Mouse (Mus musculus): ENCODE measurements around the gene Ccsap. TPM values are rescaled to one million over a fixed set of nuclear protein-coding genes. Genes with fewer than 3 reads are reported as not detected.
A peak's percentile ranks its signal among the peaks of the same experiment; 100 is the strongest.
"Not testable (repeated sequence)": the region's sequence is repeated elsewhere in the genome, so short reads cannot be mapped to it uniquely, and the experiment has no call there.

Gene Ccsap
- polyA plus RNA-seq, 1 experiment = 2.9 TPM

GRCm38 (mm10) chr8:123813173-123813891 lies 46.7 kb downstream of the Ccsap start:
- Histone ChIP-seq H3K4me1 (ENCODE audit: control insufficient read depth, insufficient read depth, low read length) (no peaks in the 10 kb centered on the region), H3K27ac (ENCODE audit: insufficient read depth, low read length) (no peak overlapping the region), H3K4me3 (ENCODE audit: insufficient read depth, low read length) (no peak overlapping the region)
- TF ChIP-seq CTCF (IDR thresholded peaks at IDR 0.05; ENCODE audit: borderline replicate concordance, insufficient read depth, low read length) = no peak
- no peak for TF ChIP-seq POLR2A (IDR thresholded peaks at IDR 0.05; ENCODE audit: low read depth, low read length)

- Histone ChIP-seq H3K27ac (ENCODE audit: insufficient read depth, low read length) (no peak overlapping the region), H3K4me3 (ENCODE audit: insufficient read depth, low read length) (no peak overlapping the region), H3K4me1 (ENCODE audit: control insufficient read depth, insufficient read depth, low read length) (no peaks in the 10 kb centered on the region)
- TF ChIP-seq POLR2A (IDR thresholded peaks at IDR 0.05; ENCODE audit: low read depth, low read length) (no peak), CTCF (IDR thresholded peaks at IDR 0.05; ENCODE audit: borderline replicate concordance, insufficient read depth, low read length) (no peak)
Observed at GRCm38 (mm10) chr8:123812227-123812626, 47.8 kb downstream of the Ccsap start.

GRCm38 (mm10) chr8:123809342-123809741 lies 50.7 kb downstream of the Ccsap start:
- not testable (repeated sequence) for H3K27ac ChIP-seq (ENCODE audit: insufficient read depth, low read length); H3K4me1 ChIP-seq (ENCODE audit: control insufficient read depth, insufficient read depth, low read length); H3K4me3 ChIP-seq (ENCODE audit: insufficient read depth, low read length)

GRCm38 (mm10) chr8:123808671-123809070 lies 51.3 kb downstream of the Ccsap start:
- Histone ChIP-seq H3K4me3 (ENCODE audit: insufficient read depth, low read length) (no peak overlapping the region), H3K4me1 (ENCODE audit: control insufficient read depth, insufficient read depth, low read length) (no peaks in the 10 kb centered on the region), H3K27ac (ENCODE audit: insufficient read depth, low read length) (no peak overlapping the region)
- TF ChIP-seq POLR2A (IDR thresholded peaks at IDR 0.05; ENCODE audit: low read depth, low read length) = no peak
- TF ChIP-seq CTCF (IDR thresholded peaks at IDR 0.05; ENCODE audit: borderline replicate concordance, insufficient read depth, low read length) = no peak

GRCm38 (mm10) chr8:123807852-123808573 lies 52.0 kb downstream of the Ccsap start:
- TF ChIP-seq CTCF (IDR thresholded peaks at IDR 0.05; ENCODE audit: borderline replicate concordance, insufficient read depth, low read length) (no peak), POLR2A (IDR thresholded peaks at IDR 0.05; ENCODE audit: low read depth, low read length) (no peak)
- Histone ChIP-seq H3K4me3 (ENCODE audit: insufficient read depth, low read length) (no peak overlapping the region), H3K4me1 (ENCODE audit: control insufficient read depth, insufficient read depth, low read length) (no peaks in the 10 kb centered on the region), H3K27ac (ENCODE audit: insufficient read depth, low read length) (no peak overlapping the region)

GRCm38 (mm10) chr8:123807024-123807431 lies 53.0 kb downstream of the Ccsap start:
- TF ChIP-seq CTCF (IDR thresholded peaks at IDR 0.05; ENCODE audit: borderline replicate concordance, insufficient read depth, low read length) = no peak
- TF ChIP-seq POLR2A (IDR thresholded peaks at IDR 0.05; ENCODE audit: low read depth, low read length) = no peak
- H3K27ac ChIP-seq (ENCODE audit: insufficient read depth, low read length) = no peak overlapping the region
- H3K4me3 ChIP-seq (ENCODE audit: insufficient read depth, low read length) = peak overlapping the region; percentile 77
- no peaks in the 10 kb centered on the region for H3K4me1 ChIP-seq (ENCODE audit: control insufficient read depth, insufficient read depth, low read length)

GRCm38 (mm10) chr8:123806374-123806935 lies 53.6 kb downstream of the Ccsap start:
- Histone ChIP-seq H3K4me1 (ENCODE audit: control insufficient read depth, insufficient read depth, low read length) (no peaks in the 10 kb centered on the region), H3K4me3 (ENCODE audit: insufficient read depth, low read length) (peak overlapping the region; percentile 77), H3K27ac (ENCODE audit: insufficient read depth, low read length) (no peak overlapping the region)
- TF ChIP-seq CTCF (IDR thresholded peaks at IDR 0.05; ENCODE audit: borderline replicate concordance, insufficient read depth, low read length) (no peak), POLR2A (IDR thresholded peaks at IDR 0.05; ENCODE audit: low read depth, low read length) (0 out of 2 replicates have a peak, but pooled peaks have one; percentile 18)

- H3K27ac ChIP-seq (ENCODE audit: insufficient read depth, low read length) = 0 out of 2 replicates have a peak within 1 kb of the TSS, but pooled peaks have one; percentile 12
- H3K4me3 ChIP-seq (ENCODE audit: insufficient read depth, low read length) = peak within 1 kb of the TSS; percentile 77
- TF ChIP-seq POLR2A (IDR thresholded peaks at IDR 0.05; ENCODE audit: low read depth, low read length) (peak; percentile 80), CTCF (IDR thresholded peaks at IDR 0.05; ENCODE audit: borderline replicate concordance, insufficient read depth, low read length) (no peak)
- H3K4me1 ChIP-seq (ENCODE audit: control insufficient read depth, insufficient read depth, low read length) = no peaks in the 10 kb centered on the region
Observed at GRCm38 (mm10) chr8:123805718-123806373, 54.2 kb downstream of the Ccsap start, which contains the start of gene Rab4a. TSS of gene Rab4a (plus strand) at chr8:123805985.

GRCm38 (mm10) chr8:123805209-123805717 lies 54.7 kb downstream of the Ccsap start:
- Histone ChIP-seq H3K27ac (ENCODE audit: insufficient read depth, low read length) (no peak overlapping the region), H3K4me1 (ENCODE audit: control insufficient read depth, insufficient read depth, low read length) (no peaks in the 10 kb centered on the region)

More at GRCm38 (mm10) chr8:123805209-123805717, 54.7 kb downstream of the Ccsap start:
- TF ChIP-seq POLR2A (IDR thresholded peaks at IDR 0.05; ENCODE audit: low read depth, low read length) (no peak), CTCF (IDR thresholded peaks at IDR 0.05; ENCODE audit: borderline replicate concordance, insufficient read depth, low read length) (no peak)
- H3K4me3 ChIP-seq (ENCODE audit: insufficient read depth, low read length) = peak overlapping the region; percentile 27

Measured in embryonic fibroblast, embryonic 13.5 days (primary cell).